Mouse (Mus musculus) retina, adult 2 months (tissue): ENCODE data around the gene Rap1gap.

Source experiments
- DNase-seq: peaks from one replicate; pipeline ENCODE4 v3.0.0-alpha.2; 2012; ENCODE audit warnings: low read depth, low spot score

The Rap1gap gene

DNA sequence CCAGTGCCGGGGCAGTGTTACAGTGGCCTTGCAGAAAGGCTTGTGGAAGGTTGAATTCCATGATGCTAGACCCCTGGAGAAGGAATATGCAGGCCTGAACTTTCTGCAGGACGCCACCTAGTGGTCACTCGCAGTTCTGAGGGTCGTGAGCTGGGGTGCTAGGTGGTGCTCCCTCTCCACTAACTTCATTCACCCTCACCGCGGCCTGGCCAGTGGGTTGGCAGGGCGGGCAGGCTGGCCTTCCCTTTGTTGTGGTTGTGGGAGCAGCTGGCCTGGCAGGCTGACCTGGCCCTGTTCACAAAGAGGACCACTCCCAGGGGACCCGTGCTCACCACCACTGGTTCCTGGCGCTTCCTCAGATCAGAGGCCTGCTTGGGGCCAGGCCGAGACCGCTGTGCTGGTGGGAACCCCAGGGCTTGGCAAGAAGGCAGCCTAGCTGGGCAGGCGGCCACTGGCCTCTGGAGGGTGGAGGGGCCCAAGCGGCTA lies 80.0 kb downstream of the Rap1gap start:
- DNase-seq, result no peak

DNA sequence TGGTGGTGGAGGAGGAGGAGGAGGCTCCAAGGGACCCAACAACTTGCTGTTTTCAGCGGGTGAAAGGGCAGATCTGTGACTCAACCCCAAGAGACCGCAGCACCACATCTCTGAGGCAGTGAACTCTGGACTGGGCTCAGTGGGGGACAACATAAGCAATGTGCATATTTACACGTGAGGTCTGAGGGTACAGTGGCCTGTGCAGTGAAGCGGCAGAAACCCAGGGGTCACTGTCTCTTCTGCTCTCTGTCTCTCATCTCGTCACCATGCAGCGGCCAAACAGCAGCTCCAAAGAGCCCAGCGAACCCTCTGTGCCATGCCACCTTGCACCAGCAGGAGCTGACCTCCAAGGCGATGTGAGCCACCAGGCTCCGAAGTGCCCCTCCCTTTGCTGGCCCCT lies 82.6 kb downstream of the Rap1gap start:
- DNase-seq, result no peak

GRCm38 (mm10) chr4:137747590-137747989 lies 83.1 kb downstream of the Rap1gap start:
- DNase-seq, result no peak

- no peak for DNase-seq
Measured at GRCm38 (mm10) chr4:137748726-137749125, 84.2 kb downstream of the Rap1gap start.

DNA sequence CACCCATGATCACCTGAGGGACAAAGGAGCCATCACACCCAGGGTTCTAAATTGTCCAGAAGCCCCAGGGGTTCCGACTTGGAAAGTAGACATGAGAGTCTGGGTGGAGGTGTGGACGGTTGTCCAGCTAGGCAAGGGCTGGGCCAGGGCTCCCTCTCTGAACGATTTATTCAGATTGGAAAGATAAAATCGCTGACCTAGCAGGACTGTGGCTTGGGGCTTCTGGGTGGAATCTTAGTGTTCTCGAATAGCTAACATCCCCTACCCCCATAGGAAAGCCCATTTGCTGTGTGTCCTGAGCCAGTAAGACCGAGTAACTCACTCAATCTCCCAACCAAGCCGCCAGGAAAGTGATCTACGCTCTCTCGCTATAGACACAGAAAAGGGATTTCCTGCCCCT lies 85.2 kb downstream of the Rap1gap start:
- no peak for DNase-seq

DNA sequence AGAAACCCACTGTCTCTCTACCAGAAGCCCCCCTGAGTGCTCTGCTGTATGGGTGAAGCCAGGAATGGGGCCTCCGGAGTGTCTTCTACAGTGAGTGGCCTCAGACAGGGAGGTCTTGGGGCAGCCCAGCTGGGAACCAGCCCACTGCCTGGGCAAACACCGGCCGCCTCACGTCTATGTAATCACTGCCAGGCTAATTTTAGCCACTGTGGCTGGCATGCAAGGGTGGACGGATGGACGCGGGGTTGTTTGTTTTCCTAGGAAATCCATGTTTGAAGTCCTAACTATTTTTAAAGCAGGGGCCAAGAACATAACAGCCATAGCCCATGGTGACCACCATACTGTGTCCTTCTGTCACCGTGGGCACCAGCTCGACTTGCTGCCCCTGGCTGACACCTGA lies 85.6 kb downstream of the Rap1gap start:
- DNase-seq, result no peak

DNA sequence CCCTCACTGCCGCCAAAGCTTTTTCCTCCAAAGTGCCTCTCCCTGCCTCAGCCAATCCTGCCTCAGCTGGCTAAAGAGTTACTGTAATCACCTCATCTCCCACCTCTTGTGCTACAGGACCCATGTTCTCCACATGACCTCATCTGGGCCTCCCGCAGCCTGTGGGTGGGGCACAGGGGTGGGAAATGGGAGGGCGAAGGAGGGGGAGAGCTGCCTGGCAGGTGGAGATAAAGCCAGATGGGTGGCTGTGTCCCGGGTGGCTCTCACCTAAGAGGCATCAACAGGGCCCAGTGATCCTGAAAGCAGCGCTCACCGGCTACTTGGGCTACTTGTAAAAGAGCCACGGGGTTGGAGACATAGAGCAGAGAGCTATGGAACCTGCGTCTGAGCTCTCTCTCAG lies 86.8 kb downstream of the Rap1gap start:
- DNase-seq, result no peak

DNA sequence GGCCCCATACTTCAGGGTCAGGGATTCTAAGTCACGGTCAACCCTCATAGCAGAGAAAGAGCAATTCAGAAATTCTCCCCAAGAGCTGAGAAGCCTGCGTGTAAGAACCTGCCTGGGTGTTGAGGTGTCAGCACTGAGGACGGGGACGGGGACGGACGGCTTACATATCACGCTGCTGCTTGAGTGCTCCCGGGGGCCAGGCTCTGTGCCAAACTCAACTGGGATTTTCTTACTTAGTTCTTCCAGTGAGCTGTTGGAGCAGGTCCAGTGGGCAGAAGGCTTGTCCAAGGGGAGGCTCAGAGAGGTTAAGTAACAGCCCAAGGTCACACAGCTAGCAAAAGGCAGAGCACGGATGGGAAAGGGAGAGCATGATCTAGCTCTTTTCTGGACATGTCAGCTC lies 87.2 kb downstream of the Rap1gap start:
- no peak for DNase-seq

DNA sequence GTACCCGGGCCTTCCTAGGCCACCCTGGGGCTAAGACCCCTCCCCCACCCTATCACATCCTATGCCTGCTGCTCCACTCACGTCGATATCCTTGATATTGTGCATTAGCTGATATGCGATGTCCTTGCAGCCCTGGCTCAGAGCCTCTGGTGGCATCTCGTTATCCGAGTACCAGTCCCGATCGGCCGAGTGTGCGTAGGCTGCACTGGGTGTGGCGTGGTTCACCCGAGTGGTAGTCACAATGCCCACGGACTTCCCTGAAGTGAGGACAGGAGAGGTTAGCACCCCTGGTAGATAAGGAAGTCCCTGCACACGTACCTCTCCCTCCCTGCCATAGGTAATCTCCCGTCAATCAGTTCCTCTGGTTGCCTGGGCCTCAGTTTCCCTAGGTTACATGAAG lies 87.9 kb downstream of the Rap1gap start:
- no peak for DNase-seq

DNA sequence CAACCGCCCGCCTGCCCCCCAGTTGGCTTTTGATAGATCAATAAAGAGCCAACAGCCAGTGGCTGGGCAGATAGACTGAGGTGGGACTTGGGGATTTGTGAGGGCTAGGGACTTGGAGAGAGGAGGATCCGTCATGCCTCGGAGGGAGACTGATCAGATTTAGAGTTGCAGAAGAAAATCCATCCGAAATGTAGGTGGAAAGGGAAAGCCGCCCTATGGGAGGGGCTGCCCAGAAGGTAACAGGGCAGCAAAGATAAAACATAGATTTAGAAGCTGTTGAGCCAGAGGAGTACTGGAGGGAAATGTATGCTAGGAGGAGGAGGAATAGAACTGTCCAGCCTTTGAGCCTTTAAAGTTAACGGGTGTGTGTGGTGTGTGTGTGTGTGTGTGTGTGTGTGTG lies 88.7 kb downstream of the Rap1gap start:
- no peak for DNase-seq

DNA sequence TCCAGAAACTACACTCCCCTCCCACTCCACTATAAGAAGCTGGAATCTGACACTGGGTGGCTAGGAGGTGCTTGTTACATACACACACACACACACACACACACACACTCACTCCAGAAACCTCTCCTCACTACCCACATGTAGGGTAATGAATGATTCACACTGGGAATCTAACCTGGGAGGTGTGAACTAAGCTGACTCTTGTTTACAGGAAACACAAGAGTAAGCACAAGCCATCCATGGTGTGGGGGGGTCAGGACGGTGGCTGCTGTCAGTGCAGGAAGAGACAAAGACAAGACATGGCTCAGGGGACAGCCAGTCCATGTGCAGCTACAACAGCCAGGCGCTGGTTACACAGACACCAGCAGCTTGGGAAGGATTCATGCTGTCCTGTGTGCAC lies 89.9 kb downstream of the Rap1gap start:
- no peak for DNase-seq

GRCm38 (mm10) chr4:137762886-137763285 lies 98.4 kb downstream of the Rap1gap start:
- no peak for DNase-seq

DNA sequence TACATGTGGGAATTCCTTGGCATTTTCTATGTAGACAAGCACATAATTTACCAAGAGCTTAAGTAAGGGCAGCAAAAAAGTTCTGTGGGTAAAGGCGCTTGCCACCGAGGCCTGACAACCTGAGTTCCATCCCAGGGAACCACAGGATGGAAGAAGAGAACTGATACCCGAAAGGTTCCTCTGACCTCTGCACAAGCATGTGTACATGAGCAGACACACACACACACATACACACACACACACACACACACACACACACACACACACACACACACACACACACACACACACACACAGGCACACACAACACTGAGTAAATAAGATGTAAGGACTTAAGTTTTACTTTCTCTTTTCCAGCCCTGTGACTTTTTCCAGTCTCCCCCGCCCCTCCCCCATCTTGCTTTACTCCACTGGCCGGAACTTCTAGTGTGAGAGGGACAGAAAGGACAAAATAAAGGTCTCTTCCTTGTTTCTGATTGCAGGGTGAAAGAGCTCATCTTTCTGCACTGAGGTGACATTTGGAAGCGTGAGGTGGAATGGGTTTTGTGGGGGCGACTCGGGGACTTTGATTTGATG lies 99.5 kb downstream of the Rap1gap start:
- no peak for DNase-seq

GRCm38 (mm10) chr4:137764621-137765020 lies 100.1 kb downstream of the Rap1gap start:
- DNase-seq, result no peak

- peak; percentile 53 for DNase-seq
Measured at GRCm38 (mm10) chr4:137765554-137765971, 101.0 kb downstream of the Rap1gap start.

- DNase-seq, result peak; percentile 81
Measured at GRCm38 (mm10) chr4:137766365-137766764, 101.8 kb downstream of the Rap1gap start.

DNA sequence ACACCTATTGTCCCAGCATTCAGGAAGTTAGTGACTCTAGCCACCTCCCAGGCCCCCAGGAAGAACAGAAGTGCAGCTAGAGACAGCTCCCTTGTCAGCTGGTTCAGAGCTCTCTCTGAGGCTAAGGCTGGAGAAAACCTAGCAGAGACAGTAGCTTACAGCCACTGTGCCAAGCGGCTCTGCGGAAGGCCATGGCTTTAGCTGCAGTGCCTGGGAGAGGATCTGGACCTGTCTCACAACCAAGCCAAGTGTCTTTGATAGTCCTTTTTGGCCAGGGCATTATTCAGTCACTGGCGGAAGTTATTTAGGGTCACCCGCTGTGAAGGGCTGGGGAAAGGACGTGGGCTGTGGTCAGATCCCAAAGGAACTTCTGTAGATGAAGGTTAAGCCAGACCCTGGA lies 103.9 kb downstream of the Rap1gap start:
- no peak for DNase-seq

DNA sequence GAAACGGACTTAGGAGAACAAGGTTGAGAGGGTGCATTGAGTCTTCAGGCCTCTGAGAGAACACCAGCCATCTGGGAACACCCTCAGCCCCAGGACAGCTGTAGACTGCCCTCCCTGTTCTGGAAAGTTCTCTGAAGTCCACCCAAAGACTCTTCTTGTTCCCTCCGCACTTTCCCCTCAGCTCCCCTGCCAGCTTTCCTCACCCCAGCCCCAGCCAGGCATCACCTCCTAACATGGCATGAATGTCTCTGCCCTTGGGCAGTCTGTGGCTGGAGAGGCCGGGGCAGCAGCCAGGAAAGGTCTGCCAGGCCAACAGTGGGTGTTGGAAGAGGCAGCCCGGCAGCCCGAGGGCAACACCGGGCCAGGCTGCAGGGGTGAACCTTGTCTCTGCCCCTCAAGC lies 104.3 kb downstream of the Rap1gap start:
- DNase-seq, result no peak

DNA sequence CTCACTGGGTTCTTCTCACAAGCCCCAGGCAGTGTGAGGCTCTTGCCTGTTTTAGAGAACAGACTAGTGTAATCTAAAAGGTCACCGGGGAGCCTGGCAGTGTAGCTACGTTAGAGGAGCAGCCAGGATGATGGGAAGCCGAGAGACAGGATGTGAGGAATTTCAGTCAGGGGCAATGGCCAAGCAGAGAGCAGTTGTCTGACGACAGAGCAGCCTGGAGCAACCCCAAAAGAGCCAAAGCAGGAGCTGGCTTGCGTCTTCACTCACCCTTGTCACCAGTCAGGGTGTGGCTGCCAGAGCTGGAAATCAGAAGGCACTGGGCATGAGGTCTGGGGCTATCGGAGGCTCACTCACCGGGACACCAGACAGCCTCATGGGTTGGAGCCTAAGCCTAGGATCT lies 105.1 kb downstream of the Rap1gap start:
- DNase-seq, result no peak

- no peak for DNase-seq
Measured at GRCm38 (mm10) chr4:137770901-137771612, 106.5 kb downstream of the Rap1gap start.

DNA sequence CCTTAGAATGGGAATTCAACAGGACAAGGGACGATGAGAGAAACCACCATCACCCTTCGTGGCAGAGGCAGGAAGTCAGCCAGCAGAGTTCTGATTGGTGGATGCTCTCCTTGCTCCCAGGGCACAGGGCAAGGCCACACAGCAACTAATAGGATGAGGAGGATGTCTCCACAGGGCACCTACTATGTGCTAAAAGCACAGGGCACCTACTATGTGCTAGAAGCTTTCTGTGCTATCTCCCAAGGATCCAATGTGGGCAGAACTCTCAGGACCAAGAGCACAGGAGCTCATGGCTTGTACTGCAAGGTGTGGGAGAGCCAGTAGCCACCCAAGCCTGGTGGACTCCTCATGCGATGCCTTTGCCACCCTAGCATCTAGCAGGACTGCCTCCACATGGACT lies 107.2 kb downstream of the Rap1gap start:
- no peak for DNase-seq

GRCm38 (mm10) chr4:137772438-137773056 lies 108.0 kb downstream of the Rap1gap start:
- no peak for DNase-seq

DNA sequence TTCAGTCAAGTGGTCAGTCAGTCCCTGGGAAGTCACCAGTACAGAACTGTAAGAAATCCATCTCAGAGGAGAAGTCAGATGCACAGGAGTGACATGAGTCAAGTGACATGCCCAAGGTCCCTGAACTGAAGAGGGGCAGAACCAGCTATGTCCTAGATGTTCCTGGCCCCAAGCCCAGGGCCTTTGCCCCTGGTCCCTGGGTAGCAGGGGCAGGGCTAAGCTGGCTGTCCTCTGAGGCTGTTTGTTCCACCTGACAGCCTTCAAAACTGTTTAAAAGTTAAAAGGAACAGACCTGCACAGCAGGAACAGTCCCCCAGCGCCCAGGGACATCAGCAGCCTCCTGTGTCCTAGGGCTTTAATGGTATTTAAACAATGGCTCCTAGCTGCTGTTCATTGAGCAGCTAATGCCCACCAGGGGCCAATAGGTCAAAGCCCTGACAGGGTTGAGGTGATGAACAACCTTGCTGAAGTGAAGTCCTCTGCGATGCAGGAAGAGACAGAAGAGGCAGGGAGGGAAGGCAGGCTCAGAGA lies 108.9 kb downstream of the Rap1gap start:
- DNase-seq, result no peak
